Mouse (Mus musculus): Measurements from ENCODE around the gene Frmd4b. TPM values are rescaled to one million over a fixed set of nuclear protein-coding genes. Genes with fewer than 3 reads are reported as not detected.

Frmd4b gene
- total and polyA plus RNA-seq, 3 experiments, result 0.44 to 2.9 TPM; not detected in 1

GRCm38 (mm10) chr6:97452223-97452622 lies 165.1 kb downstream of the Frmd4b start:
- DNase-seq (ENCODE audit: low spot score) (no peak), ATAC-seq (ENCODE audit: extremely low read depth, insufficient number of reproducible peaks, low FRiP score, poor library complexity, severe bottlenecking) (no peak)
- Histone ChIP-seq H3K4me3 (ENCODE audit: low read depth, low read length) (no peak overlapping the region), H3K27me3 (ENCODE audit: insufficient read depth, low read length) (no peaks in the 10 kb centered on the region), H3K9me3 (replicated peaks) (peaks cover 45% of the 10 kb centered on the region), H3K4me1 (ENCODE audit: insufficient read depth, low read depth, low read length) (no peaks in the 10 kb centered on the region), H3K36me3 (replicated peaks) (no peaks in the 10 kb centered on the region)
- no peak for TF ChIP-seq CTCF (IDR thresholded peaks at IDR 0.05; ENCODE audit: low read depth, low read length)
- TF ChIP-seq TAL1 (conservative IDR thresholded peaks at IDR 0.05; ENCODE audit: low read depth, low read length), result no peak
- no peak for TF ChIP-seq GATA2 (IDR thresholded peaks at IDR 0.05; ENCODE audit: borderline replicate concordance, low read depth, low read length)
- no peak for TF ChIP-seq POLR2AphosphoS5 (IDR thresholded peaks at IDR 0.05; ENCODE audit: insufficient replicate concordance, low read depth, low read length)

DNA sequence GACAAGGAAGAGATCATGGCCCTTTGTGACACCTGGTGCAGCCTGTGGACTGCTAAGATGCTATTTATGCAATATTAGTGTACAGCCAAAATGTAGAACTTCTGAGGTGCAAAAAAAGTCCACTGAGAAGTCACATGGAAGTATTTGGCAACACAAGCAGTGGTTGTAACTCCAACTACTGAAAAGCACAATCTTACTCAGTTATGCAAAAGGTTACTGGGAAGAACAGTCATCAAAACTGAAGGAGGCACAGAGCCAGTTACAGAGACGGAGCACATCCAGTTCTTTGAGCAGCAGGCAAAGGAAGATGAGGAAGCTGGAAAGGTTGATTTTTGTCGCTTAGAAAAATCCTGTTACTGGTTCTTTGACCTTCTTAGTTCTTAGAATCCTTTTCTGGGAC lies 167.5 kb downstream of the Frmd4b start:
- H3K9me3 ChIP-seq (replicated peaks), result peaks cover 49% of the 10 kb centered on the region
- H3K4me1 ChIP-seq (ENCODE audit: insufficient read depth, low read depth, low read length), result no peaks in the 10 kb centered on the region
- H3K36me3 ChIP-seq (replicated peaks), result no peaks in the 10 kb centered on the region
- ATAC-seq (ENCODE audit: extremely low read depth, insufficient number of reproducible peaks, low FRiP score, poor library complexity, severe bottlenecking), result no peak
- no peak overlapping the region for H3K4me3 ChIP-seq (ENCODE audit: low read depth, low read length)
- TF ChIP-seq GATA2 (IDR thresholded peaks at IDR 0.05; ENCODE audit: borderline replicate concordance, low read depth, low read length) (no peak), CTCF (IDR thresholded peaks at IDR 0.05; ENCODE audit: low read depth, low read length) (no peak), POLR2AphosphoS5 (IDR thresholded peaks at IDR 0.05; ENCODE audit: insufficient replicate concordance, low read depth, low read length) (no peak), GATA1 (IDR thresholded peaks at IDR 0.05; ENCODE audit: borderline replicate concordance, low read length) (no peak), TAL1 (conservative IDR thresholded peaks at IDR 0.05; ENCODE audit: low read depth, low read length) (no peak)
- H3K27me3 ChIP-seq (ENCODE audit: insufficient read depth, low read length), result no peaks in the 10 kb centered on the region
- no peak for DNase-seq (ENCODE audit: low spot score)

DNA sequence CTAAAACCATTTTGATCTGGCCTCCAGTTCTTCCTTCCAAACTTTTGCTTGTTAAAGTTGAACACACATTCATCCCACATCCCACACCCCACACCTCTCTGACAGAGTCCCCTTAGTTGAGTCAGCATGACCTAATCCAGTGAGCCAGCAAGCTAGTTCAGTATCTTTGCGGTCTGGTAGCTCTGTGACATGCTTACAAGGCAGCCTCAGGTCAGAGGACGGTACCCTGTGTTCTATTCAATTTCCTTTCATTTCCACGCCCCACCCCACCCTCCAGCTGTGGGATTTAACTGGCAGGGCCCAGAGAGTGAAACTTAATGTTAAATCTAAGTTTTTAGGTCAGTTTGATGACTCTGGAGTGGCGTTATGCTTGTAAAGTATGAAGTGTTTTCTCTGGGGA lies 170.3 kb downstream of the Frmd4b start:
- no peaks in the 10 kb centered on the region for H3K36me3 ChIP-seq (replicated peaks)
- DNase-seq (ENCODE audit: low spot score) (no peak), ATAC-seq (ENCODE audit: extremely low read depth, insufficient number of reproducible peaks, low FRiP score, poor library complexity, severe bottlenecking) (no peak)
- TF ChIP-seq CTCF (IDR thresholded peaks at IDR 0.05; ENCODE audit: low read depth, low read length) (no peak), GATA1 (IDR thresholded peaks at IDR 0.05; ENCODE audit: borderline replicate concordance, low read length) (no peak), POLR2AphosphoS5 (IDR thresholded peaks at IDR 0.05; ENCODE audit: insufficient replicate concordance, low read depth, low read length) (no peak), TAL1 (conservative IDR thresholded peaks at IDR 0.05; ENCODE audit: low read depth, low read length) (no peak), GATA2 (IDR thresholded peaks at IDR 0.05; ENCODE audit: borderline replicate concordance, low read depth, low read length) (no peak)
- no peak overlapping the region for H3K4me3 ChIP-seq (ENCODE audit: low read depth, low read length)
- H3K4me1 ChIP-seq (ENCODE audit: insufficient read depth, low read depth, low read length), result no peaks in the 10 kb centered on the region
- no peaks in the 10 kb centered on the region for H3K27me3 ChIP-seq (ENCODE audit: insufficient read depth, low read length)
- peaks cover 46% of the 10 kb centered on the region for H3K9me3 ChIP-seq (replicated peaks)

- H3K4me1 ChIP-seq (ENCODE audit: insufficient read depth, low read depth, low read length), result no peaks in the 10 kb centered on the region
- H3K4me3 ChIP-seq (ENCODE audit: low read depth, low read length), result no peak overlapping the region
- H3K27me3 ChIP-seq (ENCODE audit: insufficient read depth, low read length), result no peaks in the 10 kb centered on the region
- ATAC-seq (ENCODE audit: extremely low read depth, insufficient number of reproducible peaks, low FRiP score, poor library complexity, severe bottlenecking) (no peak), DNase-seq (ENCODE audit: low spot score) (no peak)
- no peaks in the 10 kb centered on the region for H3K36me3 ChIP-seq (replicated peaks)
- peaks cover 63% of the 10 kb centered on the region for H3K9me3 ChIP-seq (replicated peaks)
- TF ChIP-seq GATA2 (IDR thresholded peaks at IDR 0.05; ENCODE audit: borderline replicate concordance, low read depth, low read length) (no peak), CTCF (IDR thresholded peaks at IDR 0.05; ENCODE audit: low read depth, low read length) (no peak), POLR2AphosphoS5 (IDR thresholded peaks at IDR 0.05; ENCODE audit: insufficient replicate concordance, low read depth, low read length) (no peak), GATA1 (IDR thresholded peaks at IDR 0.05; ENCODE audit: borderline replicate concordance, low read length) (no peak), TAL1 (conservative IDR thresholded peaks at IDR 0.05; ENCODE audit: low read depth, low read length) (no peak)
Measured at GRCm38 (mm10) chr6:97444145-97444544, 173.2 kb downstream of the Frmd4b start.

DNA sequence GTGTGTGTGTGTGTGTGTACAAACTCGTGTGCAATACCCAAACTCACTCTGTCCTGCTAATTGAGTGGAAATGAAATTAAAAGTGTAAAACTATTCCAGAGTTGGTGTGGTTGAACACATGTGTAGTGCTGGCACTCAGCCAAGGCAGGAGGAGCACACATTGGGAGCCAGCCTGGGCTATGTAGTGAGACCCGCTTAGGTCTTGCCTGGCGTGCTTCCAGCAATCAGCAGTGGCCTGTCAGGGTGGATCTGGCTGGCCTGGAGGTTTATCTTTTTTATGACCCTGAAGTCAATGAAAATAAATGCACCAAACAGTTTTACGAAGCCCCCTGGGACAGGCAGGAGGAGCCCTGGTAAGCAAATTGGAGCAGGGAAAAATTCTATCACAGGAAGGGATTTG lies 173.8 kb downstream of the Frmd4b start:
- Histone ChIP-seq H3K9me3 (replicated peaks) (peaks cover 64% of the 10 kb centered on the region), H3K36me3 (replicated peaks) (no peaks in the 10 kb centered on the region), H3K4me1 (ENCODE audit: insufficient read depth, low read depth, low read length) (no peaks in the 10 kb centered on the region), H3K4me3 (ENCODE audit: low read depth, low read length) (no peak overlapping the region), H3K27me3 (ENCODE audit: insufficient read depth, low read length) (no peaks in the 10 kb centered on the region)
- DNase-seq (ENCODE audit: low spot score), result no peak
- no peak for TF ChIP-seq POLR2AphosphoS5 (IDR thresholded peaks at IDR 0.05; ENCODE audit: insufficient replicate concordance, low read depth, low read length)
- TF ChIP-seq TAL1 (conservative IDR thresholded peaks at IDR 0.05; ENCODE audit: low read depth, low read length), result no peak
- TF ChIP-seq GATA2 (IDR thresholded peaks at IDR 0.05; ENCODE audit: borderline replicate concordance, low read depth, low read length), result no peak
- no peak for TF ChIP-seq GATA1 (IDR thresholded peaks at IDR 0.05; ENCODE audit: borderline replicate concordance, low read length)
- no peak for TF ChIP-seq CTCF (IDR thresholded peaks at IDR 0.05; ENCODE audit: low read depth, low read length)
- ATAC-seq (ENCODE audit: extremely low read depth, insufficient number of reproducible peaks, low FRiP score, poor library complexity, severe bottlenecking), result no peak

DNA sequence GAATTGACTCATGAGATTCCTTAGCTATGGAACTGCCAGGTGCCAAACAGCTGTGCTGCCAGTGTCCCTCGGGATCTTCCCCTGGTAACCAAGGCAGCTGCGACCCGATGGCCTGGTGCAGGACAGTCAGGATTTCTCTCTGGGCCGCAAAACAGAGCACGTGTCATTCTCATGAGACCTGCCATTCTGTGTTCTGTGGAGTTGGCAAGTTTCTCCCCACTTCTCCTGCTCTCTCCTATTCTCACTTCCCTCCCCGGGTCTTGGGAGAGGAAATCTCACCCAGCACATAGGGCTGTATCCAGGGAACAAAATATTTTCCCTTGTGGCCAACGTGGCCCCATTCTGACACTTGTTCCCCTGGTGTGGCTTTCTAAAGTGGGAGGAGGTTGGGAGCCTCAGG lies 176.0 kb downstream of the Frmd4b start:
- Histone ChIP-seq H3K36me3 (replicated peaks) (no peaks in the 10 kb centered on the region), H3K4me1 (ENCODE audit: insufficient read depth, low read depth, low read length) (no peaks in the 10 kb centered on the region), H3K9me3 (replicated peaks) (peaks cover 66% of the 10 kb centered on the region), H3K4me3 (ENCODE audit: low read depth, low read length) (no peak overlapping the region), H3K27me3 (ENCODE audit: insufficient read depth, low read length) (no peaks in the 10 kb centered on the region)
- ATAC-seq (ENCODE audit: extremely low read depth, insufficient number of reproducible peaks, low FRiP score, poor library complexity, severe bottlenecking) (no peak), DNase-seq (ENCODE audit: low spot score) (no peak)
- no peak for TF ChIP-seq CTCF (IDR thresholded peaks at IDR 0.05; ENCODE audit: low read depth, low read length)
- no peak for TF ChIP-seq GATA1 (IDR thresholded peaks at IDR 0.05; ENCODE audit: borderline replicate concordance, low read length)
- no peak for TF ChIP-seq TAL1 (conservative IDR thresholded peaks at IDR 0.05; ENCODE audit: low read depth, low read length)
- TF ChIP-seq GATA2 (IDR thresholded peaks at IDR 0.05; ENCODE audit: borderline replicate concordance, low read depth, low read length), result no peak
- no peak for TF ChIP-seq POLR2AphosphoS5 (IDR thresholded peaks at IDR 0.05; ENCODE audit: insufficient replicate concordance, low read depth, low read length)
